Mouse (Mus musculus) forelimb bud, embryonic 11.5 days (tissue): ENCODE results near the gene Mlf2.
"Not testable (repeated sequence)": the region's sequence is repeated elsewhere in the genome, so short reads cannot be mapped to it uniquely, and the experiment has no call there.

Experiments used
- DNase-seq: peaks from one replicate; pipeline ENCODE4 v3.0.0-alpha.2; 2012; ENCODE audit warnings: low read depth, low spot score

Gene Mlf2

GRCm38 (mm10) chr6:124930754-124931524 is at the start of gene Mlf2:
Gene Mlf2, plus strand, starts transcription at chr6:124931386.
- DNase-seq = peak; percentile 98

- no peak for DNase-seq
Measured at GRCm38 (mm10) chr6:124881821-124882220, 49.4 kb upstream of the Mlf2 start.

- no peak for DNase-seq
Measured at GRCm38 (mm10) chr6:124883351-124883750, 47.8 kb upstream of the Mlf2 start.

GRCm38 (mm10) chr6:124884714-124885500 is 46.3 kb upstream of the Mlf2 start:
- no peak for DNase-seq

GRCm38 (mm10) chr6:124885956-124886381 is 45.2 kb upstream of the Mlf2 start:
- no peak for DNase-seq

- no peak for DNase-seq
Measured at GRCm38 (mm10) chr6:124887986-124888385, 43.2 kb upstream of the Mlf2 start, which contains the start of gene Cd4. Gene Cd4, minus strand, starts transcription at chr6:124888221.

- DNase-seq = no peak
Measured at GRCm38 (mm10) chr6:124888555-124889125, 42.5 kb upstream of the Mlf2 start.

- no peak for DNase-seq
Measured at GRCm38 (mm10) chr6:124890997-124891396, 40.2 kb upstream of the Mlf2 start.

GRCm38 (mm10) chr6:124894113-124894512 is 37.1 kb upstream of the Mlf2 start:
- DNase-seq = not testable (repeated sequence)

GRCm38 (mm10) chr6:124898359-124898758 is 32.8 kb upstream of the Mlf2 start:
- DNase-seq = no peak

- DNase-seq = no peak
Measured at GRCm38 (mm10) chr6:124900056-124900800, 31.0 kb upstream of the Mlf2 start.

GRCm38 (mm10) chr6:124900801-124901480 is 30.2 kb upstream of the Mlf2 start:
- no peak for DNase-seq

GRCm38 (mm10) chr6:124901851-124902250 is 29.3 kb upstream of the Mlf2 start:
- DNase-seq = no peak

GRCm38 (mm10) chr6:124903580-124904151 is 27.5 kb upstream of the Mlf2 start:
- peak; percentile 95 for DNase-seq

- DNase-seq = peak; percentile 87
Measured at GRCm38 (mm10) chr6:124904161-124904981, 26.8 kb upstream of the Mlf2 start.

GRCm38 (mm10) chr6:124904991-124905860 is 26.0 kb upstream of the Mlf2 start:
- DNase-seq = no peak

- DNase-seq = no peak
Measured at GRCm38 (mm10) chr6:124907767-124908166, 23.4 kb upstream of the Mlf2 start.

- no peak for DNase-seq
Measured at GRCm38 (mm10) chr6:124910032-124910431, 21.2 kb upstream of the Mlf2 start.
